Mouse (Mus musculus) intestine, embryonic 14.5 days (tissue): ENCODE data around the gene Ifi214. TPM values are rescaled to one million over a fixed set of nuclear protein-coding genes. Genes with fewer than 3 reads are reported as not detected.
"Not testable (repeated sequence)": the region's sequence is repeated elsewhere in the genome, so short reads cannot be mapped to it uniquely, and the experiment has no call there.

Experiments
- ATAC-seq: fragments of 200-750 bp; cut with Nextera tagmentation; replicated peaks from 2 replicates; pipeline ENCODE4 v1.8.0; 2017; ENCODE audit warnings: low read depth, moderate number of reproducible peaks, moderate TSS enrichment, moderate library complexity; ENCODE audit not compliant: low FRiP score, low TSS enrichment
- DNase-seq: peaks from one replicate; pipeline ENCODE4 v3.0.0-alpha.2; 2018; ENCODE audit warnings: low spot score
- H3K27ac ChIP-seq: fragments of 300-500 bp; sonication (generic); 2 replicates; pipeline ENCODE4 v1.5.1; 2014; ENCODE audit warnings: low read depth, mild to moderate bottlenecking, control low read depth
- H3K27me3 ChIP-seq: fragments of 300-500 bp; sonication (generic); replicated peaks from 2 replicates; pipeline ENCODE4 v1.6.1; 2014; ENCODE audit warnings: low read length, control low read depth; ENCODE audit not compliant: control insufficient read depth, insufficient read depth
- H3K36me3 ChIP-seq: fragments of 300-500 bp; sonication (generic); 2 replicates; pipeline ENCODE4 v1.6.1; 2014; ENCODE audit warnings: low read length, control low read depth; ENCODE audit not compliant: control insufficient read depth, insufficient read depth
- H3K4me1 ChIP-seq: fragments of 300-500 bp; sonication (generic); replicated peaks from 2 replicates; pipeline ENCODE4 v1.6.1; 2014; ENCODE audit warnings: low read length, control low read depth, mixed read lengths; ENCODE audit not compliant: control insufficient read depth, insufficient read depth
- H3K4me2 ChIP-seq: fragments of 300-500 bp; sonication (generic); 2 replicates; pipeline ENCODE4 v1.6.1; 2014; ENCODE audit warnings: low read length
- H3K4me3 ChIP-seq: fragments of 300-500 bp; sonication (generic); 2 replicates; pipeline ENCODE4 v1.5.1; 2014; ENCODE audit warnings: low read depth, low read length, control low read depth, mixed read lengths
- H3K9ac ChIP-seq: fragments of 300-500 bp; sonication (generic); 2 replicates; pipeline ENCODE4 v1.6.1; 2014; ENCODE audit warnings: mild to moderate bottlenecking, low read length
- H3K9me3 ChIP-seq: fragments of 300-500 bp; sonication (generic); 2 replicates; pipeline ENCODE4 v1.6.1; 2016; ENCODE audit warnings: low read length, control low read depth; ENCODE audit not compliant: control insufficient read depth
- WGBS: fragments of 180-500 bp; shearing (Covaris S2); extraction: QIAGEN DNeasy Blood & Tissue Kit; methylation state at CpG from one replicate; pipeline ENCODE4 v1.1.7; 2014; 5-methylcytosine and 5-hydroxymethylcytosine counted together
- polyA plus RNA-seq: library from polyadenylated mRNA; unstranded; fragments of >200 nt; fragmentation: Nextera tagmentation; extraction: Ambion mirVana; gene quantifications from 2 replicates; pipeline ENCODE4 v1.2.1, GENCODE M21; 2014

Ifi214 gene
- not detected in 2 replicates for polyA plus RNA-seq

- H3K27ac ChIP-seq, H3K4me2 ChIP-seq, ATAC-seq, H3K9me3 ChIP-seq, H3K4me3 ChIP-seq, H3K9ac ChIP-seq, DNase-seq, H3K4me1 ChIP-seq, H3K36me3 ChIP-seq, H3K27me3 ChIP-seq: not testable (repeated sequence)
- 83% methylated on average over 3 of the region's 3 CpGs for WGBS
Measured at GRCm38 (mm10) chr1:173535791-173536190, at the start of gene Ifi214. Gene Ifi214, minus strand, starts transcription at chr1:173535957.

- Histone ChIP-seq H3K27ac (no peak overlapping the region), H3K4me1 (no peaks in the 10 kb centered on the region), H3K4me3 (no peak overlapping the region), H3K36me3 (no peaks in the 10 kb centered on the region), H3K9ac (no peak overlapping the region), H3K9me3 (peaks cover 14% of the 10 kb centered on the region; the same call in 1 of the 2 replicates), H3K27me3 (no peaks in the 10 kb centered on the region), H3K4me2 (no peak overlapping the region)
- DNase-seq (no peak), ATAC-seq (no peak)
- WGBS: 96% methylated on average over 26 of the region's 26 CpGs
Measured at GRCm38 (mm10) chr1:173579921-173580585, 44.3 kb upstream of the Ifi214 start.

GRCm38 (mm10) chr1:173579079-173579478, 43.3 kb upstream of the Ifi214 start:
- Histone ChIP-seq H3K4me1 (no peaks in the 10 kb centered on the region), H3K9ac (no peak overlapping the region), H3K36me3 (no peaks in the 10 kb centered on the region), H3K9me3 (peaks cover 14% of the 10 kb centered on the region; the same call in 1 of the 2 replicates), H3K27me3 (no peaks in the 10 kb centered on the region), H3K4me2 (no peak overlapping the region), H3K4me3 (no peak overlapping the region), H3K27ac (no peak overlapping the region)
- WGBS: 93% methylated on average over 9 of the region's 9 CpGs
- ATAC-seq (no peak), DNase-seq (no peak)

GRCm38 (mm10) chr1:173550491-173551050, 14.8 kb upstream of the Ifi214 start:
- 85% methylated on average over 5 of the region's 5 CpGs for WGBS

GRCm38 (mm10) chr1:173548798-173549197, 13.0 kb upstream of the Ifi214 start:
- H3K27ac ChIP-seq, DNase-seq, ATAC-seq, H3K9ac ChIP-seq, H3K4me2 ChIP-seq, H3K4me1 ChIP-seq, H3K36me3 ChIP-seq, H3K4me3 ChIP-seq, H3K27me3 ChIP-seq, H3K9me3 ChIP-seq: not testable (repeated sequence)
- WGBS: 81% methylated on average over 3 of the region's 3 CpGs

More at GRCm38 (mm10) chr1:173550491-173551050, 14.8 kb upstream of the Ifi214 start:
- H3K4me1 ChIP-seq, DNase-seq, H3K9me3 ChIP-seq, H3K9ac ChIP-seq, H3K4me3 ChIP-seq, H3K4me2 ChIP-seq, H3K27ac ChIP-seq, ATAC-seq, H3K27me3 ChIP-seq, H3K36me3 ChIP-seq: not testable (repeated sequence)

- no peaks in the 10 kb centered on the region for H3K4me1 ChIP-seq
- no peak overlapping the region for H3K4me3 ChIP-seq
- ATAC-seq (no peak), DNase-seq (no peak)
- no peak overlapping the region for H3K27ac ChIP-seq
- no peaks in the 10 kb centered on the region for H3K27me3 ChIP-seq
- H3K9me3 ChIP-seq: no peaks in the 10 kb centered on the region
- no peak overlapping the region for H3K9ac ChIP-seq
- H3K4me2 ChIP-seq: no peak overlapping the region
- no peaks in the 10 kb centered on the region for H3K36me3 ChIP-seq
Measured at GRCm38 (mm10) chr1:173521452-173521851, 14.3 kb downstream of the Ifi214 start.

GRCm38 (mm10) chr1:173510595-173510994, 25.2 kb downstream of the Ifi214 start:
- H3K36me3 ChIP-seq: not testable (repeated sequence)

GRCm38 (mm10) chr1:173491483-173491882, 44.3 kb downstream of the Ifi214 start:
- ATAC-seq, H3K9ac ChIP-seq, H3K36me3 ChIP-seq, H3K4me1 ChIP-seq, H3K9me3 ChIP-seq, H3K27me3 ChIP-seq, H3K4me2 ChIP-seq, H3K27ac ChIP-seq, H3K4me3 ChIP-seq, DNase-seq: not testable (repeated sequence)

More at GRCm38 (mm10) chr1:173510595-173510994, 25.2 kb downstream of the Ifi214 start:
- not testable (repeated sequence) for H3K9ac ChIP-seq, H3K9me3 ChIP-seq, H3K4me2 ChIP-seq, H3K27ac ChIP-seq, H3K27me3 ChIP-seq, H3K4me3 ChIP-seq, ATAC-seq, DNase-seq, H3K4me1 ChIP-seq
- 94% methylated on average over 2 of the region's 2 CpGs for WGBS
